Mouse (Mus musculus): ENCODE data around the gene 1190002N15Rik. TPM values are rescaled to one million over a fixed set of nuclear protein-coding genes. Genes with fewer than 3 reads are reported as not detected.

1190002N15Rik gene
- 10 to 100 TPM; 11.7 to 14.0 TPM for total RNA-seq (2023)

DNA sequence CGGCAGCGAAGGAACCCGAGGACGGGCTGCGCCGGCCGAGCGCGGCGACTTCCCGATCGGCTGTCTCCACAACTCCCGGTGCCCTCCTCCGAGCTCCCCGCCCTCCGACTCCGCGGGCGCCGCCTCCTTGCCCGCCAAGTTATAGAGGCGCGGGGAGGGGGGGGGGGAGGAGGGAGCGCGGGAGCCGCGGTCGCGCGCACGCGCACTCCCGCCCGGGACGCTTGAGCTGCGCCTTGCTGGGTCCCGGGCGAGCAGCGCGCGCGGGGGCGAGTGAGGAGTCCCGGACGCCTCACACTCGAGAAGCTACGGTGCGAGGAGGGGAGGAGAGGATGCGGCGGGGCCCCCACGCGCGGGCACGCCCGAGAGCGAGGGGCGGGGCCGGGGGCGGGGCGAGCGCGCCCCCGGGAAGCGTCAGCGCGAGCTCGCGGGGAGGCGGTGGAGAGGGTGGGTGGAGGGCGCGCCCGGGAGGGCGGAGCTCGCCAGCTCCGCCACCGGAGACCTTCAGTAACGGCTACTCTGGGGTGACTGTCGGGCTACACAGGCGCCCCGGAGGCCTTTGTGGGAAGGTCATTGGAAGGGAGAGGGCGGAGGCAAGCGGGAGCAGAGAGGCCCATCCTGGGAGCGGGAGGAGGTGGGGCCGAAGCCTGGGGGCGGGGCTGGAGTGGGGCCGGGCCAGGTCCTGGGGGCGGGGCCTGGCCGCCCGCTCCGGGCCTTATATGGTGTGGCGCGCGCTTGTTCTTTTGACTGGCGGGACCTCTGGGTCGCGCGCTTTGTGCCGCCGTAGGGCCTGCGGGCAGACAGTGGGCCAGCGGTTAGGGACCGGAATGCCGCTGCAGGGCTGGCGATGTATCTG lies at the start of gene 1190002N15Rik:
Gene 1190002N15Rik (minus strand): TSS at position 112 of the 853 bp plus-strand sequence.

Other genes with a start within 250 kb of the 1190002N15Rik start
- 10 to 100 TPM; 54.3 to 57.1 TPM for gene Slc9a9, start 131.8 kb upstream of the 1190002N15Rik start, total RNA-seq (2023)

Measured in monocyte, adult 59 days (primary cell).